In the genomic region with DNA sequence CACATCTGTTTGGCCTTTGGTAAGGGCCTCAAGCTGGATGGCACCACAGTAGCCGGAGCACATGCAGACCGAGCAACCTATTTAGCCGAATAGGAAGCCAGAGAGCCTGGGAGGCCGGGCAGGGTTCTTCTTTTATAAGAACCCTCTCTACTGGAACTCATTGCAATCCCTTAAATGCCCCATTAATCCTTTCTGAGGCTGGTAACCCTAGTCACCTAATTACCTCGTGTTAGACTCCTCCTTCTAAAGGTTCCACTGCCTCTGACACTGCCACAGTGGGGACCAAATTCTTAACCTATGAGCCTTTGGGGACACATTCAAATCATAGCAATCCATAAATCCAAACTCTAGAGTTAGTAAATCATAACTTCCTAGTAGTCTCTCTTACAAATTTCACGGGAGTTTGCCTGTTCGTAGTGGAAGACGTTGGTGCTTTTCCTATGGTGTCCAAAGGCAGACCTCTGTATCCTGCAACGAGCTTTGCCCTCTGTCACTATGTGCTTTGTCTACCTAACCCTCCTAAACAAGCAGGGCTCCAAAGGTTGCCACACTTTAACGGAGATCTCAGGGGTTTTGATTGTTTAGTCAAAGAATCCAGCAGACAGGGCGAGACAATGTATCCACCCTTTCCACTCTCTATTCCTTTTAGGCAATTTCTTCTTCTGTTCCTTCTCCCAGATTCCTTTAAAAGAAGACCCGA, we compare ENCODE assay signal across 18 mouse cellular contexts. TPM values are rescaled to one million over a fixed set of nuclear protein-coding genes. Genes with fewer than 3 reads are reported as not detected.
DNase-seq lines count a peak whose midpoint lies in the region; ATAC-seq and TF ChIP-seq lines count a peak whose summit lies in the region.
"Had no signal": no experiment of that assay in that cellular context is flagged by ENCODE, and none has a peak within 500 bp of the region (broad histone marks: within the 10 kb centered on the region; RNA-seq: fewer than 3 reads in every experiment).

No protein-coding gene starts in this region.

- 79% methylated on average over 12 of the region's 12 CpGs for WGBS in heart, embryonic 16.5 days
- 44% methylated on average over 12 of the region's 12 CpGs for WGBS in kidney, postnatal 0 days
- 54% methylated on average over 12 of the region's 12 CpGs for WGBS in kidney, adult 2 months
- WGBS in liver, embryonic 13.5 days (ENCODE audit: insufficient replicate concordance) = 64% methylated on average over 12 of the region's 12 CpGs

- TF ChIP-seq POLR2A in kidney, adult 2 months (IDR thresholded peaks at IDR 0.05; ENCODE audit: low read depth, low read length) = no peak

- no peaks in the 10 kb centered on the region for H3K36me3 ChIP-seq in heart, embryonic 16.5 days (ENCODE audit: control insufficient read depth, insufficient read depth)
- H3K36me3 ChIP-seq in kidney, postnatal 0 days (ENCODE audit: insufficient read depth, low read length) = no peaks in the 10 kb centered on the region
- H3K36me3 ChIP-seq in kidney, adult 2 months (ENCODE audit: control insufficient read depth, insufficient read depth, low read length) = no peaks in the 10 kb centered on the region
- H3K36me3 ChIP-seq in liver, embryonic 13.5 days = no peaks in the 10 kb centered on the region
- H3K36me3 ChIP-seq: forebrain, embryonic 10.5 days; hindbrain, embryonic 10.5 days; midbrain, embryonic 12.5 days; neural tube, embryonic 15.5 days had no signal

- H3K4me3 ChIP-seq in heart, embryonic 16.5 days (ENCODE audit: low read length) = no peak overlapping the region
- no peak overlapping the region for H3K4me3 ChIP-seq in kidney, postnatal 0 days (replicated peaks; ENCODE audit: low read depth, low read length)
- H3K4me3 ChIP-seq in kidney, adult 2 months (ENCODE audit: insufficient read depth, low read depth, low read length) = no peak overlapping the region
- H3K4me3 ChIP-seq in liver, embryonic 13.5 days (replicated peaks) = no peak overlapping the region
- H3K4me3 ChIP-seq: forebrain, embryonic 10.5 days; hindbrain, embryonic 10.5 days; midbrain, embryonic 12.5 days; neural tube, embryonic 15.5 days had no signal

- ATAC-seq in heart, embryonic 16.5 days (replicated peaks; ENCODE audit: extremely low read depth, insufficient read depth, low FRiP score) = no peak
- 0 out of 2 replicates have a peak, but pooled peaks have one; percentile 13 for ATAC-seq in kidney, postnatal 0 days (replicated peaks; ENCODE audit: low FRiP score, low read depth)
- peak; percentile 57; the same call in 1 of the 2 replicates for ATAC-seq in liver, embryonic 13.5 days (ENCODE audit: low read depth)
- ATAC-seq: forebrain, embryonic 16.5 days; hindbrain, postnatal 0 days had no signal

- no peaks in the 10 kb centered on the region for H3K9me3 ChIP-seq in heart, embryonic 16.5 days (replicated peaks; ENCODE audit: control insufficient read depth, low read length)
- H3K9me3 ChIP-seq in kidney, postnatal 0 days (replicated peaks; ENCODE audit: low read length) = no peaks in the 10 kb centered on the region
- no peaks in the 10 kb centered on the region for H3K9me3 ChIP-seq in liver, embryonic 13.5 days (replicated peaks)
- H3K9me3 ChIP-seq: forebrain, embryonic 10.5 days; hindbrain, embryonic 10.5 days; midbrain, embryonic 12.5 days; neural tube, embryonic 15.5 days had no signal

- H3K4me2 ChIP-seq in heart, embryonic 16.5 days (ENCODE audit: low read depth, low read length) = no peak overlapping the region
- no peak overlapping the region for H3K4me2 ChIP-seq in kidney, postnatal 0 days (ENCODE audit: low read length)
- H3K4me2 ChIP-seq in liver, embryonic 13.5 days = no peak overlapping the region
- H3K4me2 ChIP-seq: midbrain, embryonic 12.5 days; neural tube, embryonic 15.5 days had no signal

- H3K27ac ChIP-seq in heart, embryonic 16.5 days (ENCODE audit: low read length) = peak overlapping the region; percentile 50
- H3K27ac ChIP-seq in kidney, postnatal 0 days = no peak overlapping the region
- no peak overlapping the region for H3K27ac ChIP-seq in kidney, adult 2 months (ENCODE audit: insufficient read depth, low read depth, low read length)
- peak overlapping the region; percentile 40; the same call in 1 of the 2 replicates for H3K27ac ChIP-seq in liver, embryonic 13.5 days
- H3K27ac ChIP-seq: forebrain, embryonic 10.5 days; hindbrain, embryonic 10.5 days; hindbrain, postnatal 0 days; midbrain, embryonic 12.5 days; neural tube, embryonic 15.5 days had no signal

- TF ChIP-seq CTCF in kidney, postnatal 0 days (IDR thresholded peaks at IDR 0.05; ENCODE audit: low read depth) = no peak
- TF ChIP-seq CTCF in kidney, adult 2 months (conservative IDR thresholded peaks at IDR 0.05; ENCODE audit: insufficient read depth, insufficient read length, low read depth, low read length) = no peak

- H3K9ac ChIP-seq in heart, embryonic 16.5 days (ENCODE audit: low read length) = no peak overlapping the region
- no peak overlapping the region for H3K9ac ChIP-seq in kidney, postnatal 0 days (ENCODE audit: low read depth, low read length)
- H3K9ac ChIP-seq in liver, embryonic 13.5 days = no peak overlapping the region
- H3K9ac ChIP-seq: midbrain, embryonic 12.5 days; neural tube, embryonic 15.5 days had no signal

- H3K4me1 ChIP-seq in heart, embryonic 16.5 days (ENCODE audit: control insufficient read depth, insufficient read depth, low read length) = peaks cover 18% of the 10 kb centered on the region
- H3K4me1 ChIP-seq in kidney, postnatal 0 days (replicated peaks; ENCODE audit: insufficient read depth, low read length) = no peaks in the 10 kb centered on the region
- peaks cover 2% of the 10 kb centered on the region; the same call in 1 of the 2 replicates for H3K4me1 ChIP-seq in kidney, adult 2 months (ENCODE audit: control insufficient read depth, insufficient read depth, low read length)
- H3K4me1 ChIP-seq in liver, embryonic 13.5 days (replicated peaks) = peaks cover 40% of the 10 kb centered on the region
- H3K4me1 ChIP-seq: midbrain, embryonic 12.5 days had no signal

- no peak for DNase-seq in heart, postnatal 25 days (ENCODE audit: low spot score)
- peak; percentile 34 for DNase-seq in kidney, postnatal 0 days (ENCODE audit: low spot score)
- no peak for DNase-seq in kidney, adult 2 months
- DNase-seq in liver, embryonic 13.5 days = no peak
- no peak for DNase-seq in lung, postnatal 25 days (ENCODE audit: low spot score)
- no peak for DNase-seq in ovary, postnatal 10 days (ENCODE audit: low spot score)
- DNase-seq: adrenal gland, postnatal 36 days; cerebellum, adult 11 months; cerebellum, adult 9-11 months; kidney, adult 8-10 months; lung, adult 18-20 months had no signal

- no peaks in the 10 kb centered on the region for H3K27me3 ChIP-seq in heart, embryonic 16.5 days (ENCODE audit: control insufficient read depth, insufficient read depth, low read length)
- H3K27me3 ChIP-seq in kidney, postnatal 0 days (ENCODE audit: insufficient read depth, low read length) = no peaks in the 10 kb centered on the region
- no peaks in the 10 kb centered on the region for H3K27me3 ChIP-seq in kidney, adult 2 months (replicated peaks; ENCODE audit: control insufficient read depth, insufficient read depth, low read length)
- no peaks in the 10 kb centered on the region for H3K27me3 ChIP-seq in liver, embryonic 13.5 days
- H3K27me3 ChIP-seq: midbrain, embryonic 12.5 days; neural tube, embryonic 15.5 days had no signal

- intact Hi-C loops in heart, postnatal 25 days (cut with DNase I) = no loop called here

RNA-seq across cellular contexts. Expression of a gene that starts 24.8 kb away (rescaled TPM):
- 11.9 and 13.7 TPM in 2 replicates for polyA plus RNA-seq in heart, embryonic 16.5 days (2015; fragmentation: Nextera tagmentation; extraction: Ambion mirVana)
- 10 to 100 TPM; 12.9 to 19.3 TPM for total RNA-seq in heart, postnatal 25 days (2021)
- polyA plus RNA-seq in kidney, postnatal 0 days (2015; fragmentation: Nextera tagmentation; extraction: Ambion mirVana) = 12.6 and 13.7 TPM in 2 replicates
- 5.7 and 5.8 TPM in 2 replicates for polyA plus RNA-seq in kidney, adult 2 months (2012; rRNA removed)
- 2.5 and 3.0 TPM in 2 replicates for polyA plus RNA-seq in liver, embryonic 13.5 days (2015; fragmentation: Nextera tagmentation; extraction: Ambion mirVana)

Comparison
In these comparisons a context has a peak if more than half of its experiments do, and no peak if none do; other contexts are left out.
1. H3K27ac ChIP-seq: peak in heart, embryonic 16.5 days (single experiment) and liver, embryonic 13.5 days (single experiment); none in kidney, postnatal 0 days (single experiment) and kidney, adult 2 months (single experiment).